In the genomic region with DNA sequence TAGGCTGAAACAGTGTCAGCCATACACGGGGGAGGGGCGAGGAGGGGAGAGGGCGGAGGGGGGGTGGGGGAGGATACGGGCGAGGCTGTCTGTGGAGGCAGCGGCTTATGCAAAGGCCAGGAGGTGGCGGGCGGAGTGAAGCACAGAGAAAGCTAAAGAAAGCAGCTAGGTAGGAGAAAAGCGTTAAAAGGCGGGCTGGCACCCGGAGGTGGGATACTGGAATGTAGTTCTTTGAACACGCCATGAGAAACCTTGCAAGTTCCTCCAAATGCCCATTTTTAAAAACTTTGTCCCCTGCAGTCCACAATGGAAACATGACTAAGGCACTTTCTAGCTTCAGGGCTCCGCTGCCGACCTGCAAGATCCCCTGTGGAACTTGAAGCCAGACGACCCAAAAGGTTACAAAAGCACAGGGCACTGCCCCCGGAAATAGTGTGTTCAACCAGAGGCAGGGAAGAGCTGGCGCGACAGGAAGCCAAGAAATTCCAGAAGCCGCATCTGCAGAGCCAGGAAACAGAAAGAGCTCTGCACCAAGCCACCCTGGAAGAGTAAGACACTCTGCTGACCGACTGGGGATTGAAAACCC, we compare ENCODE assay signal across 8 mouse cellular contexts. TPM values are rescaled to one million over a fixed set of nuclear protein-coding genes. Genes with fewer than 3 reads are reported as not detected.
DNase-seq lines count a peak whose midpoint lies in the region; ATAC-seq and TF ChIP-seq lines count a peak whose summit lies in the region.

No protein-coding gene starts in this region.

- ATAC-seq in megakaryocyte progenitor cell, adult 5-6 weeks (replicated peaks; ENCODE audit: poor library complexity), result 0 out of 2 replicates have a peak, but pooled peaks have one; percentile 31
- ATAC-seq in stomach, postnatal 0 days (ENCODE audit: low FRiP score, low TSS enrichment), result no peak; the same call in 1 of the 2 replicates

- peak overlapping the region; percentile 57 for H3K27ac ChIP-seq in embryonic fibroblast, embryonic 13.5 days (ENCODE audit: insufficient read depth, low read length)
- peak overlapping the region; percentile 73 for H3K27ac ChIP-seq in stomach, postnatal 0 days (replicated peaks)

- no peaks in the 10 kb centered on the region for H3K9me3 ChIP-seq in stomach, postnatal 0 days (ENCODE audit: control insufficient read depth, low read length)

- H3K36me3 ChIP-seq in stomach, postnatal 0 days (ENCODE audit: control insufficient read depth, insufficient read depth, low read length), result no peaks in the 10 kb centered on the region

- no peak for TF ChIP-seq EP300 in stomach, postnatal 0 days (optimal IDR thresholded peaks at IDR 0.05)

- peak overlapping the region; percentile 48 for H3K9ac ChIP-seq in stomach, postnatal 0 days (ENCODE audit: low read length)

- WGBS in stomach, postnatal 0 days, result 6% methylated on average over 20 of the region's 20 CpGs

- H3K27me3 ChIP-seq in stomach, postnatal 0 days (ENCODE audit: control insufficient read depth, insufficient read depth, low read length), result no peaks in the 10 kb centered on the region

- intact Hi-C loops in left cerebral cortex, postnatal 4 days (cut with DNase I), result no loop called here
- intact Hi-C loops in heart, postnatal 10 days (cut with DNase I), result loop anchor here (5.0 kb wide), 1 partner anchor 87 kb away; a partner anchor contains a TSS

- H3K4me3 ChIP-seq in embryonic fibroblast, embryonic 13.5 days (ENCODE audit: insufficient read depth, low read length), result no peak overlapping the region
- peak overlapping the region; percentile 22 for H3K4me3 ChIP-seq in stomach, postnatal 0 days (ENCODE audit: low read depth, low read length)

- peak; percentile 17; the same call in 1 of the 2 replicates for TF ChIP-seq POLR2A in embryonic fibroblast, embryonic 13.5 days (IDR thresholded peaks at IDR 0.05; ENCODE audit: low read depth, low read length)

- peak; percentile 19 to 72 for DNase-seq in left cerebral cortex, adult 8-10 months (ENCODE audit: low spot score in 2 of 2)
- DNase-seq in left cerebral cortex, postnatal 4 days, result no peak
- DNase-seq in heart, postnatal 10 days, result peak; percentile 63 to 67
- DNase-seq in kidney, postnatal 36 days, result peak; percentile 80 to 84
- DNase-seq in stomach, postnatal 0 days (ENCODE audit: low spot score), result peak; percentile 53
- DNase-seq in spleen, adult 12 weeks (ENCODE audit: low spot score), result no peak

- peak overlapping the region; percentile 51 for H3K4me2 ChIP-seq in stomach, postnatal 0 days (replicated peaks; ENCODE audit: low read depth)

- no peak for TF ChIP-seq CTCF in embryonic fibroblast, embryonic 13.5 days (IDR thresholded peaks at IDR 0.05; ENCODE audit: borderline replicate concordance, insufficient read depth, low read length)
- no peak; the same call in 1 of the 2 replicates for TF ChIP-seq CTCF in stomach, postnatal 0 days (IDR thresholded peaks at IDR 0.05; ENCODE audit: low read depth)

- H3K4me1 ChIP-seq in embryonic fibroblast, embryonic 13.5 days (ENCODE audit: control insufficient read depth, insufficient read depth, low read length), result peaks cover 8% of the 10 kb centered on the region; the same call in 1 of the 2 replicates
- peaks cover 7% of the 10 kb centered on the region; the same call in 1 of the 2 replicates for H3K4me1 ChIP-seq in stomach, postnatal 0 days (replicated peaks; ENCODE audit: control insufficient read depth, insufficient read depth)

RNA-seq across cellular contexts. Expression of a gene that starts 39.5 kb away (rescaled TPM):
- 10 to 100 TPM; 15.2 to 18.2 (median 17.4) TPM for total RNA-seq in left cerebral cortex, adult 8-10 months (2022)
- under 1 TPM; 0.64 to 0.74 TPM for total RNA-seq in left cerebral cortex, postnatal 4 days (2021)
- not detected in 2 replicates for polyA plus RNA-seq in embryonic fibroblast, embryonic 13.5 days (2011; ENCODE audit: insufficient read length, low read depth, missing spikeins)
- under 1 TPM in 1 of 2 experiments, not detected in 1; 0.07 TPM for total RNA-seq in heart, postnatal 10 days (2021)
- not detected in 2 replicates for total RNA-seq in megakaryocyte progenitor cell, adult 5-6 weeks (2015)
- total RNA-seq in megakaryocyte progenitor cell, adult 5-6 weeks (2017), result not detected in 2 replicates
- 1.7 and 2.1 TPM in 2 replicates for polyA plus RNA-seq in stomach, postnatal 0 days (2015; fragmentation: Nextera tagmentation; extraction: Ambion mirVana)

Comparison
In these comparisons a context has a peak if more than half of its experiments do, and no peak if none do; other contexts are left out.
1. DNase-seq: peak in left cerebral cortex, adult 8-10 months (2 of 2), heart, postnatal 10 days (2 of 2), kidney, postnatal 36 days (2 of 2) and stomach, postnatal 0 days (single experiment); none in left cerebral cortex, postnatal 4 days (single experiment) and spleen, adult 12 weeks (single experiment).
2. RNA of a gene that starts 39.5 kb away (total RNA-seq): 15.2 to 18.2 TPM in left cerebral cortex, adult 8-10 months; 0.64 to 0.74 TPM in left cerebral cortex, postnatal 4 days, 0.07 TPM in heart, postnatal 10 days and not detected in megakaryocyte progenitor cell, adult 5-6 weeks; every median in the first group is over 4 times any median in the second.